Mouse (Mus musculus) gastrocnemius, postnatal 25 days (tissue): ENCODE measurements around the gene Hoxb4. TPM values are rescaled to one million over a fixed set of nuclear protein-coding genes. Genes with fewer than 3 reads are reported as not detected.

Experiments
- DNase-seq: peaks from one replicate; pipeline ENCODE4 v3.0.0; 2022
- total RNA-seq, 2 experiments: library from RNA; stranded (reverse); gene quantifications; 1 replicate in 1 of 2; 2 replicates in 1 of 2; pipeline ENCODE4 v1.2.3; 2021

Hoxb4 gene
- total RNA-seq, 2 experiments from 2014 or later, result 0.24 to 0.38 TPM

DNA sequence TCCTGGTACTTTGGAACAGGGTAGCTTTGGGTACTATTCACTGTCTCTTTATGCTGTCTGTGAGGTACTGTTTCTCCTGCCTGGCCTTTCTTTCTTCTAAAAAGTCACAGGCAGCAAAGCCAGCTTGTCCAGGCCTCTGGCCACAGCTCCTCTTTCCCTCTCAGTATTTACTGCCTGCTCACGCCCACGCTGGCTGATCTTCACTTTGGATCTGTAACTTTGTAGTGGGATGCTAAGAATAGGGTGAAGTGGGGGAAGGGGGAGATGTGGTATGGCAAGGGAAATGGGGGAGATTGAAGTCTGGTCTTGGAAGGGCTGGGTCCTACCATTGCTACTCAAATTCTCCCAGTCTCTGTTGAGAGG is 15.9 kb downstream of the Hoxb4 start:
- DNase-seq, result no peak

DNA sequence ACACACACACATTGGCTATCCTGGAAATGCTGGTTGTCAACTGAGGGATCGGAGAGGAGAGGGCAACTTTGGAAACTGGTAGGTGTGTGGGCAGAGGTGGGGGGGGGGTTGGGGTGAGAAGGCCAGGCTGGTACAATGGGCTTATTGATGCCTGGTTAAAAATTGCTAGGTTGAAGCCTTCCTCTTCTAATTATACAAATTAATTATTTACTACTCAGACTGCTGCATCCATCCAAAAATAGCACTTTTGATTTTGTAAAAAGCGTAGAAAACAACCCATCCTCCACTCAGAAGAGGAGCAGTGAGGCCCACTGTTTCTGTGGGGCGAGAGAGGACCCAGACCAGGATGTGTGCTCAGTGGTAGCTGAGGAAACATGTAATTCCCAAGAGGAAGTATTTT is 16.9 kb downstream of the Hoxb4 start:
- DNase-seq, result no peak

DNA sequence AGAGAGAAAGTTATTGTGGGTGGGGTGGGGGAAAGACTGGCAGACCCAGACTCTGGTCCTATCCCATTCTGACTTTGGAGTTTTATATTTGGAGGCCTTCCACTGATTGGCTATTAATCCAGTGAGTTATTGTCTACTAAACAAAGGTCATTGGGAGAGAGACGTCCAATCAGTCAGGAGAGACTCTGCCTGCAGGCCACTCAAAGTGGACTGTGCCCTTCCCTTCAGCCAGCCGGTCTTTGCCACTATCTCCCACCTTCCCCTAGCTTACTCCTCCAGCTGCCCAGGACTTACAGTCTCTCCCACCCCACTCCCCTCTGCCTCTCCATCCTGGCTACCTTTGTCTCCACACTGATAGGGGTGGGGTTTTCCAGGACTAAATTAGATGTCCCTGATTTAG is 18.5 kb downstream of the Hoxb4 start:
- DNase-seq, result no peak

DNA sequence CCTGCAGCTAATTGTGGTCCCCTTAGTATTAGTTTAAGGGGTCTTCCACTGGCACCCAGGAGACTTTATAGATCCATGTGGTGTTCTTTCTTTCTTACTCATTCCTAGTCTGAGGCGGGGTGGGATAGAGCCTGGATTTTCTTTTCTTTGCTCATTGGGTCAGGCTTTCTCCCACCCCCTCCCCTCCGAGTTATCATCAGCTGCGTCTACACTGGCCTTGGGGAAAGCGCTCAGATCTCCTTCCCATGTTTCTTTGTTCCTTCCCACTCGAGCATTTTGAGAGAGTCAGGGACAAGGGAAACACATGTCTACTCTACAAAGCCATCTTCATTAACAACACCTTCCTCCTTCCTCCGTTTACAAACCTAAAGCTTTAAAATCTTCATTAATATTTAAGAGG is 19.0 kb downstream of the Hoxb4 start:
- no peak for DNase-seq

DNA sequence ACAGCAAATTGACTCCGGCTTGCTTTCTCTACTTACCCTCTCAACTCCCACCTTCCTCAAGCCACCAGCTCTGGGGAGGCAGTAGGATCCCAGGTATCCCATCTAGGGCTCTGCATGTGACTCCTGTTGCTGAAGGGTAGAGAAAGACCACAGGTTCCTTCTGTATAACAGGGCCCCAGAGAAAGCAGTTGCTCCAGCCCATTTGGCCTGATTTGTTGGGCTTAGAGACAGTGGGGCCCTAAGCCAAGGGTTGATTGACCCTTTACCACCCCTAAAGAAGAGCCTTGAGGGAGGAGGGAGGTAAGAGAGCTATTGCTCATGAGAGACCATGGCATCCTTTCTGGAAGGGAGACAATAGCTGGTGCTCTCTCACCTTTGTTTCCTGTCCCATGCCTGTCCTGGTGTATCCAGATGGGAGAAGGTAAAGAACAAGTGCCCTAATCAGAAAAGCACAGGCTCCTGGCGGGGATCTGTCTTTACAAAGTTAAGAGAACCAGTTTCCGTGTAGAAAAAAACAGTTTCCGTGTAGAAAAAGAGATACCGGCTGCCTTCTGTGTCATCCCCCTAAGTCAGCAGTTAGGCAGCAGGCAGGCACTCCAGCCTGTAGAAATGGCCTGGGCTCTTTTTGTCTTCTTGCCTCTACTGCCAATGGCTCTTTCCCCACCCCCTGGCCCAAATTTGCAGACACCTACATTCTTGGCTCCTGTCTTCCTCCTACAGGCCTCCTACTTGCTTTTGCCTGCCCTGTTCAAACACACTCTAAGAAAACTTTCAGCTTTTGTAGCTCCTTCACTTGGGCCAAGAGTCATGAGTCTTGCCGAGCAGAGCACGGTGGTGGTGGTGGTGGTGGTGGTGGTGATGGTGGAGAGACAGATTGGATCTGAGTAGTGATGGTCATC is 21.1 kb downstream of the Hoxb4 start:
- DNase-seq, result no peak

DNA sequence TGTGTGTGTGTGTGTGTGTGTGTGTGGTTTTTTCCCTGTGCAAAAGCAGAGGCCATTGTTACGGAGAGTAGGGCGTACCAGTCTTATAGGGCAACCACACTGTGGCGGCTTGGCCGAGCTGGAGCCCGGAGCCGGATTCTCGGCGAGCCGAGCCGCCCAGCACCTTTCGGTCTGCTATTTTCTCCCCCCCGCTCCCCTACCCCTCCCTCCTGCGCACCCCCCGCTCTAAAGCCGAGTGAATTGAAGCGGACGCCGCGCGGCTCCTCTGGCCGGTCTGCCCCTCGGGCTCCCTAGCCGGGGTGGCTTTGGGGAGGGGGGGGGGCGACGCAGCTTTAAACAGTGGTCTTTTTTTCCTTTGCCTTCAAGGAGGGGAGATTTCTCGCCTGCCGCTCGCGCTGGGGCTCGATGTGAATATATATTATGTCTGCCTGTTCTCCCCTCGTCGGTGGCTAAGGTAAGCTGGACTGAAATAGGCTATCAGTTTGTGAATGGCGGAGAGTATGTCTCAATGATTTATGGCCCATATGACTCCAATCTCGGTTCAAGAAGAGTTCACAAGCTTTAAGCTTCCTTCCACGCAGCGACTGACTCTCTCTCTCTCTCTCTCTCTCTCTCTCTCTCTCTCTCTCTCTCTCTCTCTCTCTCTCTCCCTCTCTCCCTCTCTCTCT is 22.8 kb downstream of the Hoxb4 start:
- DNase-seq, result no peak

DNA sequence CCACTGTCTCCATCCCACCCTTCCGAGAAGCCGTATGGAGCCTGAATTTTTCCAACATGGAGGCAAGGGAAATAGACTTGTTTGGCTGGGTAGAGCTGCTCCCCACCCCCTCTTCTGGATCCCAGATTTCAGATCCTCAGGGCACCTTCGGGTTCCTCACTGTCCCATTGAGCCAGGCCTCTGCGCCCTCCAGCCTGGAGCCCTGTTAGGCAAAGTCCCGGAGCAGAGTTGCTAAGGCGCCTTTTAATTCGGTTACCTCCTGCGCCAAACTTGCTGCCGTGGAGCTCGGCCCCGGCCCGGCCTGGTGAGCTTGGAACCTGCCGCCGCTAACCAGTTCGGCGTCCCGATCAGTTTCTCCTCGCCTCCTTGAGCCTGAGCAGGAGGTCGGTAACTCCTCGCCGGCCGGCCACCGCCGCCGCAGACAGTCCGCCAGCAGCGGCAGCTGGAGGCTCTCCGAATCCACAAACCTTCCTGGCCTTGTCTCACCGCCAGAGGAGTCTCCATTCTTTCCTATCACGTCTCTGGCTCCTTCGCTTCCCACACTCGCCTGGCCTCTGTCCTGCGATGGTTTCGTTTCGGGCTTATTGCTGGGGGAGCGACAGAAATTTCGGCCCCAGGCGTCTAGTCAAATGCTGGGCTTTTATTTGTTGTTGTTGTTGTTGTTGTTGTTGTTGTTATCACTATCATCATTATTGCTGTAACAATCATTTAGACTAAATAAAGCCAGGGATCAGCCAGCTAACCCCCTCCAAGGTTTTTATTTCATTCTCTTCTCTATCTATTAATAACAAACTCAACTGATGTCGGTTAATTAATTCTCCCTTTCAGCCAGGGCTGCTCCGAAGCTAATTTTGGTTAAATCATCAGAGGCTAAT is 23.9 kb downstream of the Hoxb4 start:
- no peak for DNase-seq

DNA sequence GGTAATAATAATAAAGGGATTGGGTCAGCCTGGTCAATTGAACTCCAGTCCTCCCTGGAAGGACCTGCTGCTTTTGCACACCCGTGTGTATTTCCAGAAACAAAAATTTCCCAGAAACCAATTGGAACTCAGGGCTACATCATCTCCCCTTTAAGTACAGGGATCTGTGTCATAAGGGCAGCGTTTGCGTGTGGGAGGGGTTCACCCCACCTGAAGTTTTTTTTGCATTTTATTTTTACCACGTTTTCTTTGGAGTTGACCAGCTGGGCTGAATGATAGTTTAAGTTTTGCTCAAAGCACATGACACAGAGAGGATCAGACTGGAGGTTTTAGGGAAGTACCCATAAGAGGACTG is 24.5 kb downstream of the Hoxb4 start:
- DNase-seq, result no peak

DNA sequence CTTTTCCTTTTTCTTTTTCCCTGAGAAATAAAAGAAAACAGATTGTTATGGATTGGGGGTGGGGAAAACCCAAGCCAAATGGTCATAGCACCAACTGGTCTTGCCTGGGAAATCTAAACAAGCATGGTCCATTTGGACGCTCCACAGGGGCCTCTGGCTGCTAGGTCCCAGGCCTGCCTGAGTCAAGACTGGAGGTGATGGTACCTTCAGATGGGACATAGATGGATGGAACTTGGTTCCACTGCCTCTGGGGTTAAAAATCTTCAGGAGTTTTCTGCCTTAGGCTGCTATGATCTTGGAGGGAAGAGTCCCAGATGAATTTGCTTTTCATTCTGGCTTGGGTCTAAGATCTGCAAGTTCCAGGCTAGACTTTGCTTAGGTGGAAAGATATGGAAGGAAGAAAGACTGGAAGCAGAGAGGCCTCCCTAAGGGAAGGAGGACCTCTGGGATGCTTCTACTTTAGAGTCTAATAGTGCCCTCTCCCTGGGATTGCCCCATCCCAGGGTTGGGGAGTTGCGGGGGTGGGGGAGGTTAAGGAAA is 25.2 kb downstream of the Hoxb4 start:
- DNase-seq, result no peak

DNA sequence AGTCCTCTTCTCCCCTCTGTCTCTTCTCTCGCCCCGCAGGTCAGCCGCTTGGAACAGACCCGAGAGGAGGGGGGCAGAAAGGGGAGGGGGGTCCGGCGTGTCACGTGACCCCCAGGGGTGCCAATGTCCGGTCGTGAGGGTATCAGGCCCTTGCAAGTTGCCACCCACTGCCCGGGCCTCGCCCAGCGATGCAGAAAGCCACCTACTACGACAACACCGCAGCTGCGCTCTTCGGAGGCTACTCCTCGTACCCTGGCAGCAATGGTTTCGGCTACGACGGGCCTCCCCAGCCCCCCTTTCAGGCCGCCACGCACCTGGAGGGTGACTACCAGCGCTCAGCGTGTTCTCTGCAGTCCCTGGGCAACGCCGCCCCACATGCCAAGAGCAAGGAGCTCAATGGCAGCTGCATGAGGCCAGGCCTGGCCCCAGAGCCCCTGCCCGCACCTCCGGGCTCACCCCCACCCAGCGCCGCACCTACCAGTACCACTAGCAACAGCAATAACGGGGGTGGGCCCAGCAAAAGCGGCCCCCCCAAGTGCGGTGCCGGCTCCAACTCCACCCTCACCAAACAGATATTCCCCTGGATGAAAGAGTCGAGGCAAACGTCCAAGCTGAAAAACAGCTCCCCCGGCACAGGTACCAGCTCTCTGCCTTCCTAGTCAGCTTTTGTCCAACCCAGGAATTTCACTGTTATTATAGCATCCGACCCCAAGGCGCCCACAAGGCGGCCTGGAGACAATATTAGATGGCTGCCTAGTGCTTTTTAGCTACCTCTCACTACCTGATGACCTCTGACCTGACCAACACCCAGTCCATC is 26.2 kb downstream of the Hoxb4 start:
- DNase-seq, result no peak

DNA sequence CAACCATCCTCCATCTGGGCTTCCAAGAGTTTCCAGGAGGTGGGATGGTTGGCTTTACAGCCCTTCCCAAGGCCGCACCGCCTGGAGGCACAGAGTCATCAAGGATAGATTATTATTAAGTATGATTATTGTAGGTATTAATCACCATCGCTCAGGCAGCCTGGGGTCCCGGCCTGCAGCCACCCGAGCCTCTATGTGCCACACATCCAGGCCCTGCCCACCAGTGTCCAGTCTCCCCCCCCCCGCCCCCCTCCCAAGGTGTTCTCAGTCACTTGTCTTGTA is 26.8 kb downstream of the Hoxb4 start:
- DNase-seq, result no peak

DNA sequence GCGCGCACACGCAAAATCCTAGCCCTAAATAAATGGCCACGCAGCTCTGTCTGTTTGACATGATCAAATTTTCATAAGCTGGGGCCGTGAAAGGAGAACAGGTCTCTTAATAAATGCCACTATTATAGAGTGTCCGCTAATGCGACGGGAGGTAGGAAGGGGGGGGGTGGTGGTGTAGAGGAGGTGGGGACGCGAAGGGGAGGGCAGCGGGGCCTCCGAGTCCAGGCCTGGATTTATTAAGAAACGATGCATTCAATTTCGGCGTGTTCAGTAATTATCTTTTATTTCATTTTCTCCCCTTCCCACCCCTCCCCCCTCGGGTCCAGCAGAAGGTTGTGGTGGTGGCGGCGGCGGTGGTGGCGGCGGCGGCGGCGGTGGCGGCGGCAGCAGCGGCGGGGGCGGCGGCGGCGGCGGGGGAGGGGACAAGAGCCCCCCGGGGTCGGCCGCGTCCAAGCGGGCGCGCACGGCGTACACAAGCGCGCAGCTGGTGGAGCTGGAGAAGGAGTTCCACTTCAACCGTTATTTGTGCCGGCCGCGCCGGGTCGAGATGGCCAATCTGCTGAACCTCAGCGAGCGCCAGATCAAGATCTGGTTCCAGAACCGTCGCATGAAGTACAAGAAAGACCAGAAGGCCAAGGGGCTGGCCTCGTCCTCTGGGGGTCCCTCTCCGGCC is 27.3 kb downstream of the Hoxb4 start:
- no peak for DNase-seq

DNA sequence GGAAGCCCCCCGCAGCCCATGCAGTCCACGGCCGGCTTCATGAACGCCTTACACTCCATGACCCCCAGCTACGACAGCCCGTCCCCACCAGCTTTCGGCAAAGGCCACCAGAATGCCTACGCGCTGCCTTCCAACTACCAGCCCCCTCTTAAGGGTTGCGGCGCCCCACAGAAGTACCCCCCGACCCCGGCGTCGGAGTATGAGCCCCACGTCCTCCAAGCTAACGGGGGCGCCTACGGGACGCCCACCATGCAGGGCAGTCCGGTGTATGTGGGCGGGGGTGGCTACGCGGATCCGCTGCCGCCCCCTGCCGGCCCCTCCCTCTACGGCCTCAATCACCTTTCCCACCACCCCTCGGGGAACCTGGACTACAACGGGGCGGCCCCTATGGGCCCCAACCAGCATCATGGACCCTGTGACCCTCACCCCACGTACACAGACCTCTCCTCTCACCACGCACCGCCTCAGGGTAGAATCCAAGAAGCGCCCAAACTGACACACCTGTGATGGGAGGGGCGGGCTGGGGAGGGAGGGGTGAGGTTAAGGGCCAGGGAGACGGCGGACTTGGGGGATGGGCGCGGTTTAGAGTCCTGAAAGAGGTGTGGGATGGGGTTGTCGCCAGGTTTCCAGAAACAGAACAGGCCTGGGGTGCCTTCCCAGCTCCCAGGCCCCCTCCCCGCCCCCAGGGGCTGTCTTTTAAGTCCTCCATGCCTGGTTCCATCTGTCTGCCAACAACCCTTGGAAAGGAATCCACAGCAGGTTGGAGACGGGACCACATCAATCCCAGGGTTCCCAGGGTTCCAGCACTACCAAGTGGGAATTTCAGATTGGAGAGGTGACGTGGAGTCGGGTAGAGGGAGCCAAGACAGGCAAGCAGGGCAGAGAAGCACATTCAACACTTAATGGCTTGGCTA is 28.1 kb downstream of the Hoxb4 start:
- no peak for DNase-seq

DNA sequence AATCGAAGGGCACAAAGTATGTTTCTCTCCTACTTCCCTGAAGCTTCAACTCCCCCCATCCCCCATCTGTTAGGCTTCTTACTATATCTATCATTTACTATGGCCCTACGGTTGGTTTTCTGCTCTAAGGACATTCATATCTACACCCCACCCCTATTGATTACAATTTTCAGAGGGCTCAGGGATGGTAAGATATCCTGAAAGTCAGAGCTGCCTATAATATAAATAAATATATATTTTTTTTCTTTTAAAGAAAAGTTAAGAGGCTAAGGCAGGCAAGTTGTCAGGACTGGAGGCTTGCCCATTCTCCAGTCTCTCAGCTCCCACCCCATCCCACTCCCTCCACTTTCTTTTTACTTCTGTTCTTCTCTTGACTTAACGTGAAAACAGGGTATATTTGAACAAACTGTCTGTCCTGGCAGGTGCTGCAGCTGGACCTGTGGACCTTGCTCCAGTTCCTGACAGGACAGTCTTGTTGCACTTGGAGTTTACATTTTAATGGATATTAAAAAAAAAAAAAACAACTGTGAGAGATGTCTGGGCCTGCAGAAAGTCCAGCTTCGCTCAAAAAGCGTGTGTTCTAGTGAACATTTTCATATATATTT is 29.0 kb downstream of the Hoxb4 start:
- no peak for DNase-seq

DNA sequence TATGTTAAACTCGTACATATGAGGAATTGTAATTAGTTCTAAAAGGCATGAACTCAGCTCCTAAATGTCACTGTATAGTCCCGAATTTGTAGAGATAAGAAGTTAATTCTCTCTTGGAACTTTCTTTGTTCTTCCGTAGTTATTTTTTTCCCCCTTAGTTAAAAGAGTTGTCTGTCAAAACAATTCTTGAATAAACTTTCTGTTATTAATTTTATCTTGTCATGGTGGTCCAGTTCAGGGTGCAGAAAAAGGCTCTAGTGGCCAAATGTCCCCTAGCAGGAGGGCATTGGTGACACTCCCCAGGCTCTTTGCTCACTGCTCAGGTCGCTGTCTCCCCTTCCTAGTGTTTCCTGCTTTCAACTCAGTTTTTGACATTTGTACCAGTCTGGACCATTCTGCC is 29.6 kb downstream of the Hoxb4 start:
- no peak for DNase-seq

DNA sequence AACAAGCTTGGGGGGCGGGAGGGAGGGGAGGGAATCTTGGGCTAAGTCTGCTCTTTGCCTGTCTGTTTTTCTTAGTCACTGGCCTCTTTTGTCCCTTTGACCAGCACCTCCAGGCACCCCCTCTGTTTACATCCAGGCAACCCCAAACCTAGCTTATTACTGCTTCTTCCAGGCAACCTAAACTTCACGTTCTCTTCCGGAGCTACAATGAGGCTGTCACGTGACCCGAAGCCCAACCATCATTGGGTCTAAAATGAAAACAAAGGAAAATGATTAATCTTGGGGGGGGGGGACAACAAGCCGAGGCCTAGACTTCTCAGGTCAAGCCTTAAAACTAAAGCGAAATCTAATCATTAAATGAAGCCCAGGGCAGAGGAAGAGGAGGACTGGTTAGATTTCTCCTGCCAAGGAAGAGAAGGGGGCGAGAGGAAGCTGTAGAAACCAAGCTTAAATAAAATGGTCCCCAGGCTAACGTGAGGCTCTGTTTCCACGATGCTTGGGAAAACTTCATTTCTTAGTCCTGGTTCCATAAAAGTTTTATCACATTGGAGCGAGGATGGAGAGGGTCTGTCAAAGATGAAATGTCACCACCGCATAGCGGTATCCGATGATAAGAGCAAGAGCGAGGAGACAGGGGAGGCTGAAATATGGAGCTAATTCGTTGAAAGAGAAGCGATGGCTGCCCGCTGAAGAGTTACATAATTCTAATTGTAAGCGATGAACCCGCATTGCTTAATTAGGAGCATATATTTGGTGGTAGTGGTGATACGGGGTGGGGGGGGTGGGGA is 30.3 kb downstream of the Hoxb4 start:
- DNase-seq, result no peak

DNA sequence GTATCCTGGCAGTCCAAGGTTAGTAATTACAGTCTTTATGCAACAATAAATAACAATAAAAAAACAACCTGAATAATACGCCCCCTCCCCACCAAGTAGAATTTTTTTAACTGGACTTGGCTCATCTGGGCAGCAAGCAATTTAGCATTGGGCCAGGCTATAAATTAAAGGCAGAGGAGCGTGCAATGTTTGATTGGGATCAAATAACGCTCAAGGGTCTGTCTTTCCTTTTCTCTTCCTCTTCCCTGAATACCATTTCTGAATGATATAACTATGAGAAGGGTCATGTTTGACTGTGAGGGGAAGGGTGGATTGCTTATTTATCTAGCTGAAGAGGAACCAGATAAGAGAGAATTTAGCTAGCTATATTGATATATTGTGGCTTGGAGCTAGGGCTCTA is 30.9 kb downstream of the Hoxb4 start:
- no peak for DNase-seq

DNA sequence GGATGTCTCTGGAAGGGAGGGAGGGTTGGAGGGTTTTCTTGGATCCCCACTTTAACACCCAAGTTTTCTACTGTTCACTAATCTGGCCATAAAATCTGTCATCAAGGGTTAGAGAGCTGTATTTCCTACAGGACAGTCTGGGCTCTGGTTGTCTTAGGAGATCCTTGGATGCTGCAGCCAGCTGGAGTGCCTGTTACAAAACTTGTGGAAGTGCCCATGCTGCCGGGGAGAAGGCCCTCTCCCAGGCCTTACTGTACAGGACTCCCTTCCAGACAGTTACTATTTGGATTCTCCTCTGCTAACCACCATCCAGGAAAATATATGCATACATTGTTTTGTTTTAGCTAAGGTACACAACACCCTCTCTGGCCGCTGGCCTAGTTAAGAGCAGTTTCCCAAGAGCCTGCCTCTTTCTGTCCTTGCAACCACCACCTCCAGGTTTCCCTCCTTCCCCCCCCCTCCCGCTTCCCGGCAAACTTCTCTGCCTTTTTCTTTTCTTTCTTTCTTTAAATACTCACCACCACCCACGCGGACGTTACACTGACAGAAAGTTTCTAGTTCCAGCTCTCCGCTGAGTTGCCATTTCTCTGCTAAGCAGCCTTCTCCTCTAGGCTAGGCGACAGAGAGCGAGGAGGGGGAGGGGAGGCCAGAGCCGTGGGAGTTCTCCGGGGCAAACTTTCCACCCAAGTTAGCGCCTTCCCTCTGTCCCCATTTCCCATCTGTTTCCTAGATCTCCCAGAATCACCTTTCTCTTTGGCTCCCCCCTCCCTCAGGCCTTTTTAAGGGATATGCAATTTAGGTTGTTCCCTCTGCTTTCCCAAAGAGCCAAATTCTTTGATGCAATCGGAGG is 31.6 kb downstream of the Hoxb4 start:
- no peak for DNase-seq
